Mouse (Mus musculus): ENCODE data around the gene Serpinb9b.

DNA sequence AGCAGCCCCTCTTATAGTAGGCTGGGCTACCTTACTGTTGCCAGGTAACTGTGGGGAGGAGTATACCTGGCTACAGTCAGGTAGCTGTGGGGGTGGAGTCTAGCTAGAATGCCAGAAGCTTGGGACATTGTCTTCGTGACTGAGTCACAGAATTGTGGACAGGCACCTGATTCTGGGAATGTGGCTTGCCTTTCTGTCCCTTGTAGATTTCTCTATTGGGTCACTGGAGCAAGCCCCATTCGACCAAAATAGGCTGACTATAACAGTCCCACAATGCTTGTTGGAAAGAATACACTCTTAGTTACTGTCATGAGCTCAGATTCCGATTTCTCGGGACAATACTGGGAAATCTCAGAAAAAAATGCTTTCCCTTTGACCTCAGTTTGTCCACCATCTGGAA is 32.2 kb upstream of the Serpinb9b start:
- TF ChIP-seq CTCF (IDR thresholded peaks at IDR 0.05; ENCODE audit: insufficient read depth, low read depth, low read length) (no peak), POLR2A (IDR thresholded peaks at IDR 0.05; ENCODE audit: insufficient read depth, low read depth, low read length) (no peak)
